Mouse (Mus musculus) kidney, postnatal 4 days (tissue): Measurements from ENCODE around the gene Zbtb20.

ENCODE experiments used
- DNase-seq, 2 experiments: peaks; one replicate each; pipeline ENCODE4 v3.0.0; 2021; ENCODE audit warnings: mixed read lengths in 2 of 2

Gene Zbtb20

GRCm38 (mm10) chr16:43365277-43365676 lies 489.6 kb downstream of the Zbtb20 start:
- DNase-seq = no peak

- DNase-seq = no peak
Observed at GRCm38 (mm10) chr16:43370496-43371020, 494.9 kb downstream of the Zbtb20 start.

GRCm38 (mm10) chr16:43376782-43377181 lies 501.1 kb downstream of the Zbtb20 start:
- DNase-seq = no peak

DNA sequence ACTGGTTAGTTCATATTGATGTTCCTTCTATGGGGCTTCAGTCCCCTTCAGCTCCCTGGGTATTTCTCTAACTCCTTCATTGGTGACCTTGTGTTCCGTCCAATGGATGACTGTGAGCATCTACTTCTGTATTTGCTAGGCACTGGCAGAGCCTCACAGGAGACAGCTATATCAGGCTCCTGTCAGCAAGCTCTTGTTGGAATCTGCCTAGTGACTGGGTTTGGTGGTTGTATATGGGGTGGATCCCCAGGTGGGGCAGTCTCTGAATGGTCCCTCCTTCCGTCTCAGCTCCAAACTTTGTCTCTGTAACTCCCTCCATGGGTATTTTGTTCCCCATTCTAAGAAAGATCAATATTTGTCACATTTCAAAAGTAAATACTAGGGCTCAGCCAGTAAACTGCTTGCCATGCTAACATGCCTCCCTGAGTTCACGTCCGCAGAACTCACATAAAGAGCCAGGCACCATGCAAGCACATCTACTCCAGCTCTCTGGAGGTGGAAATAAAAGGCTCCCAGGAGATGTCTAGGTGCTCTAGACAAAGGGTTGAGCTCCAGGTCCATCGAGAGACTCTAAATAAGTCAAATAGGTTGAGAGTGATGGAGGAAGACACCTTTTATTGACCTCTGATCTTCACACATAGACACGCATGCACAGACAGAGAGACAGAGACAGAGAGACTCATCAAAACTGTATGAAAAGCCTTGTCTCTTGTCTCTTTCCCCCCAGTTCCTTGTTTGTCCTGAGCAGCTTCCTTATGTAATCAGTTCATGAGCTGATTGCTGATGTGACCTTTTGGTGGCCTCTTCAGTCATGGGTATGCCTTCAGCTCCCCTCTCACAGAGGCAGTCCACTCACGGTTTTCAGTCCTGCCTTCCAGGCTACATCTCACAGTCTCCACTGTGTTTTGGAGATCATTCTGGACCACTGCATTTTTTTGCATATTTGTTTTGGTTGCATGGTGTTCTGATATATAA lies 504.0 kb downstream of the Zbtb20 start:
- no peak for DNase-seq

- DNase-seq = no peak
Observed at GRCm38 (mm10) chr16:43381183-43381582, 505.5 kb downstream of the Zbtb20 start.

GRCm38 (mm10) chr16:43383149-43383740 lies 507.6 kb downstream of the Zbtb20 start:
- no peak for DNase-seq

DNA sequence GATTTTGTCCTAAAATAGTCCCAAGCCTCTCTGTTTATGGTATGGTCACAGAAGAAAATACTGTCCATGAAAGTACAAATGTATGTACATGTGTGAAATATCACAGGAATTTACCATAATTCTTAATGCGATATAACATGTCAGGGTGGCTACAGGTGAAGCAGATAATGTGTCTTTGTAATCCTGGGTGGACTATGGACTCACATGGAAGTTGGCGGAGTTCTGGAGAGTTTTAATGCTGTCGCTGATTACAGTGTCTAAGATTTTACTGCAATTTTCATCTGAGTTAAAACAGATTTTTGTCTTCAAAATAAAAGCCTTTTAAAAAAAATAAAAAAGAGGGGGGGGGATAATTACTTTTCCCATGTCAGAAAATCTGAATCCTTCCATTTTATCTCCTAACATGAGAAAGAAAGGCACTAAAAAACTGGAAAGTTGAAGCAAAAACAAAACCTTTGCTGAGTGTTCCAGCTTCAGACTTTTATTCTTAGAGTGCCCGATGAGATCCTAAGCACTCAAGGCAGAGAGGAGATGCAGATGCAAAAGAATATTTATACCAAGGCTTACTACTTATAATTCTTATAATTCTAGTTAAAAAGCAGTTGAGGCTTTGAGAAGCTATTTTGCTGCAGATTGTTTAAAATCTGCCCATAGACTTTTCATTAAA lies 509.4 kb downstream of the Zbtb20 start:
- DNase-seq = no peak

DNA sequence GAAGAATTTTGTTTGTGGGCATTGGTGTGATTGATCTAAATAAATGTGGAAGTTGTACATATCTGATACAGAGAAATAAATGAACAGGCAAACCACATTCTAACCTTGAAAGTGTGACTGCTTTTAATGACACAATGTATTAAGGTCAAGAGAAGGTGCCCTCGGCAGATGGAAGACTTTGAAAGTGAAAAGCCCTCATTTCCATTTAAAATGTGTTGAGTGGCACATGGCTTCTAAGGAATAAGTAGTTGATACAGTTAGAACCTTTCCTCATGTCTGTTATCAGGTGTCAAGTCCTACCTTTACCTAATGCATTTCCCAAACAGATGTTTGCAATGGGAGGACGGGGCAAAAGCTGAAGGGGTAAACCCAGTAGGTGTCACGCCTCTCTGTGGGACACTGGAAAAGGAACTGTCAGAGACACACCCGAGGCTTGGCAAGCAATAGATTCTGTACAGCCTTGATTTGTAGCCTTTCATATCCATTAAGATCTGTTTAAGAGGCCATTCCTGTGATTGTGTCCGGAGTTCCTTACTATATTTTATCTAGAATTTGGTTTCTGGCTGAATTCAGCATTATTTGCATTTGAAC lies 510.0 kb downstream of the Zbtb20 start:
- no peak for DNase-seq

DNA sequence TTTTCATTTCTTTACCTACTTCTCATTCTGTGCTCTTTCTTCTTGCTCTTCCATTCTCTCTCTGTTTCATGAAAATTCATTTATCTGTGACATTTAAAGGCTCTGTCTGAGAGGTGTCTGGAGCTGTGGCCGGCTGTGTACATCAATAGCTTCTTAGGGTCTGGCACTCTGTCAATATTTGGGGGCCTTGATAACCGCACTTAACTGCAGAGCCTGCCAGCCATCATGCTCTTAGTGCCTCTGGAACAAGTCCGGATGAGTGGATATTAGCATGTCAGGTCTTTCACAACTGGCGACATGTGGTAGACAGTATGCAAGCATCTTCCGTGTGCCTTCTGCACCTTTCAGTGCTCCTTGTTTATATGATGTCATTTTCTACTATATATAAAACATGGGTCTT lies 510.7 kb downstream of the Zbtb20 start:
- no peak for DNase-seq

- DNase-seq = no peak
Observed at GRCm38 (mm10) chr16:43388389-43388788, 512.7 kb downstream of the Zbtb20 start.

DNA sequence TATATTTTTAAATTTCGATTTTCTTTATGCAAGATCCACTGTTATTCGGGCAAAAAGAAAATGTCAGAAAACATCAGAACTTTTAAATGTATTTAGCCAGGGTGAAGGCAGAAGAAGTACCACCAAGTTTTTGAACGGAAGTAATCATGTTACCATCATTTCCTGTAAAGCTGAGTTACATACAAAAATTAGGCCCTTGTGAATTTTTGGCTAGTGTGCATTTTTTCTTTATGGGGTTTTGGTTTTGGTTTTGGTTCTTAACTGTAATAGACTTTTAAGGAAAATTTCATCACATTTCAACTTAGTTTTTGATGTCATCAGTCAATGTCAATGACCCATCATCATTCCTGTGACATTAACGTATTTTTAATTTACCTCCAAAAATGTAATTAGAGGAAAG lies 514.7 kb downstream of the Zbtb20 start:
- DNase-seq = no peak

GRCm38 (mm10) chr16:43393382-43393781 lies 517.7 kb downstream of the Zbtb20 start:
- no peak for DNase-seq

DNA sequence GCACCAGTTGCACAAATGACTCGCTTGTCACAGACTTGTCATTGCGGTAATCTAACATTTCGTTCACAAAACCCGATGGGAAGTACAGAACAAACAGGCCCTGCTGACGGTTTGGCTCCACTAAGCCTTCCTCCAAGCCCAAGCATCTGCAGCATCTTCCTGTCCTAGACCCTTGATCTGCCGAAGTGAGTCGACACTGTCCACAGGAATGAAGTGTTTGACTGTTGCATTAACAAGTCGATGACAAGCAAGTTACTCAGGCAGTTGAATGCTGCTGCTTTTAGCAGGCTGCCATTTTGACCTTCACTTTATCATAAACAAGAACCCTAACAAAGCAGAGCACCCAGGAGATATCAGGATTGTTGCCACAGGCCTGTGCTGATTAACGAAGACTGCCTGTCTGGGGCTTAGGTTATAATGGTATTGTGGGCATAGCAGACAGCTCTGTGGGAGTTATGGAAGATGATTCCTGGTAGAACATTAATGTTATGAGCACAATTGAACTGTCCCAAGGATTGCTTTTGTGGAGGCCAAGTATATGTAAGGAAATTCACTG lies 518.4 kb downstream of the Zbtb20 start:
- no peak for DNase-seq

DNA sequence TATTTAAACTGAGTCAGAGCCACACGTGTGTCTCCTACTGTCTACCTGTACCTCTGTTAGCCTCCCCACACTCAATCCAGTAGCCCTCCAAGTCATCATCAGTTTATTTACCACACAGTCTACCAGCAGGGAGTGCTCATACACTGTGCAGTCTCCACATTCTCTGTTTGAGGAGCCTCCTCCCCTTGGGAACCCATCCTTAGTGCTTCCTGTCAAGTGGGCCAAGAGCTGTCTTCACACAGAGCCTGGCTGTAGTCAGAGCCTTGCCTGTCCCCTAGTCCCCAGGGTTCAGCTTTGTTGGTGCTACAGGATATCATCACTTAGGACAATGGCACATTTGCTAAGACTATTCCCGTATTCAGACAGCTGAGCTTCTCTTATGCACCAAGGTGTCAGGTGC lies 519.1 kb downstream of the Zbtb20 start:
- DNase-seq = peak in 1 of 2 experiments; percentile 27

- no peak for DNase-seq
Observed at GRCm38 (mm10) chr16:43396849-43397628, 521.4 kb downstream of the Zbtb20 start.

GRCm38 (mm10) chr16:43397629-43398323 lies 522.1 kb downstream of the Zbtb20 start:
- no peak for DNase-seq

- DNase-seq = no peak
Observed at GRCm38 (mm10) chr16:43399428-43399827, 523.7 kb downstream of the Zbtb20 start.

- DNase-seq = no peak
Observed at GRCm38 (mm10) chr16:43400046-43400445, 524.4 kb downstream of the Zbtb20 start.

GRCm38 (mm10) chr16:43400949-43401348 lies 525.3 kb downstream of the Zbtb20 start:
- DNase-seq = no peak

DNA sequence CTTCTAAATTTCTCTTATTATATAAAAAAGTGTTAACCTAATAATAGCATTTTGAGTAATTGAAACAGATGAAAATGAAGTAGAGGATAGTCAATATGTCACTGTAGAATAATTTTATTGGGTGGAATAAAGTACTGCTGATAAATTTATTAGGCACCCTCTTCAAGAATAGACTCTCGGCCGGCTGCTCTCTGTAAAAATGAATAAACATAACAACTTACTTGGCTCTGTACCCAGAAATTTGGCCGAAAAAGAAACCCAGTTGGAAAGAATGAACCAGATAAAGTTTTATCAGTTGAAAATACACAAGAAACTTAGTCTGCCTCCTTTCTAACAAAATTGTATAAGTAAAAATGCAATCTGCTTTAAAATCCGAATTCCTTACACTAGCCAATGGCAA lies 527.2 kb downstream of the Zbtb20 start:
- no peak for DNase-seq

- no peak for DNase-seq
Observed at GRCm38 (mm10) chr16:43405089-43405488, 529.4 kb downstream of the Zbtb20 start.
